Mouse (Mus musculus) Patski (cell line): ENCODE results near the gene Tgfbrap1. TPM values are rescaled to one million over a fixed set of nuclear protein-coding genes. Genes with fewer than 3 reads are reported as not detected.

ENCODE experiments used
- ATAC-seq: fragments of 100-300 bp; one replicate; pipeline ENCODE4 v1.8.0; 2021
- CTCF ChIA-PET: fragments of 350-600 bp; sonication (Branson Sonifier 250); formaldehyde crosslinking; loops from one replicate; lab custom pipeline; 2022; ENCODE audit warnings: inconsistent platforms; lab: Charles Lee
- POLR2A ChIA-PET: fragments of 350-600 bp; sonication (Branson Sonifier 250); formaldehyde crosslinking; loops from one replicate; lab custom pipeline; 2022; ENCODE audit warnings: antibody characterized with exemption, inconsistent platforms; lab: Charles Lee
- DNase-seq: peaks from one replicate; pipeline ENCODE4 v3.0.0-alpha.2; 2011; ENCODE audit warnings: low read depth, low spot score
- H3K27me3 ChIP-seq: fragments of 371-371 bp; one replicate; pipeline ENCODE4 v1.5.1; 2021
- CTCF ChIP-seq: fragments of 100-300 bp; IDR thresholded peaks from one replicate; pipeline ENCODE4 v1.5.1; 2021
- in situ Hi-C: fragments of 300-500 bp; cut with MboI; formaldehyde crosslinking; loops from 3 replicates; pipeline ENCODE4 v1.11.1; 2018; ENCODE audit warnings: low pct_unique_long_range_greater_than_20kb, mixed read lengths
- polyA plus RNA-seq: library from polyadenylated mRNA; unstranded; gene quantifications from one replicate; pipeline ENCODE4 v1.2.3, GENCODE M21; 2021

The Tgfbrap1 gene
- polyA plus RNA-seq, 1 experiment from 2014 or later: 24.4 TPM

DNA sequence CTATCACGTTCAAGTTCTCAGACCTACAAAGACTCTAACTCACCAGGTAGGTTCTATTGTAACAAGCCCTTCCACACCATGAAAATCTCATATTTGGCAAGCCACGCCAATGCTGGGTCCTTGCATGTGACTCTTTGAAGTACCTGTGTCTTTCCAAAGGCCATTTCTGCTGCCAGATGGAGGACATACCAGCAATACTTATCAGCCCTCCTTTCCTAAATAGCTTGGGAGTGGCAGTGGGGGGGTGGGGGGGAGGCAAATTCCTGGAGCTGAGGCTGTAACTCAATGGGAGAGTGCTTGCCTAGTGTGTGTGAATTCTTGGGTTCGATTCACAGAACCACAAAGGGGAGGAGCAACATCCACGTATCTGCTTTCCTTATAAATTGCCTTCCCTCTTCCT is 26.3 kb upstream of the Tgfbrap1 start:
- CTCF ChIA-PET: interaction anchor here (0.9 kb wide), 1 partner anchor 138 kb away, joined by 3 read pairs; no protein-coding TSS in a partner anchor
- in situ Hi-C loops: no loop called here
- H3K27me3 ChIP-seq: no peaks in the 10 kb centered on the region
- ATAC-seq (no peak), DNase-seq (no peak)
- POLR2A ChIA-PET: interaction anchor here (1.4 kb wide), 1 partner anchor 100 kb away, joined by 3 read pairs; no protein-coding TSS in a partner anchor
- no peak for TF ChIP-seq CTCF

DNA sequence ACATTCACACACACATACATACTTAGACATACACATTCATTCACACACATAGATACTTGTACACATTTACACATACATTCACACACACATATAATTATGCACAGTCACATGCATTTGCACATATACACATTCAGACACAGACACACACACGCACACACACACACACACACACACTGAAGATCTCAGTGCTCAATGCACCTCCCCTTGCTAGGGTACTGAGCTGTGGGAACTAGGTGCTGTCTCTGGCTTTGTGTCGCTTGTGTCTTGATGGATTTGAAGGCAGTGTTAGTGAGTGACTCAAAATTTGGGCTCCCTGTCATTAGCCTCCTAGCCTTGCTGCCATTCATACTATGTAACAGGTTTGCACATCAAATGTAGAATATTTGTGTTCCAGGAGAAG is 24.2 kb upstream of the Tgfbrap1 start:
- ChIA-PET POLR2A (interaction anchor here (0.6 kb wide), 1 partner anchor 22 kb away, joined by 3 read pairs; no protein-coding TSS in a partner anchor), CTCF (interaction anchor here (0.7 to 2.1 kb wide), 4 partner anchors 9 to 142 kb away, joined by 3 to 7 read pairs (median 4); no protein-coding TSS in a partner anchor)
- in situ Hi-C loops: no loop called here
- DNase-seq (no peak), ATAC-seq (no peak)
- no peaks in the 10 kb centered on the region for H3K27me3 ChIP-seq
- no peak for TF ChIP-seq CTCF

DNA sequence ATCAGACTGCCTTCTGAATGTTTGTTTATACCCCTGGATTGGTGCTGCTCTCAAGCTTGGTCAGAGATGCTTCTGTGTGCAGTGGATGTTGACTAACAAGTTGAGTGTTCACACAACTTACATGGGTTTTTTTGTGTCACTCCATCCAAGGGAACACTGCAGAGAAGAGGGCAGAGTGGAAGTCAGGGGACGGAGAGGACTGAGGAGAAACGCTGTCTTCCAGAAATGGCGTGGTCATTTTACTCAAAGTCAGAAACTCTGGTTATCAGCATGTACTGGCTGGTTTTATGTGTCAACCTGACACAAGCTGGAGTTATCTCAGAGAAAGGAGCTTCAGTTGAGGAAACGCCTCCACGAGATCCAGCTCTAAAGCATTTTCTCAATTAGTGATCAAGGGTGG is 22.5 kb upstream of the Tgfbrap1 start:
- DNase-seq (no peak), ATAC-seq (no peak)
- POLR2A ChIA-PET: no interaction called here
- CTCF ChIA-PET: interaction anchor here (0.9 to 1.3 kb wide), 3 partner anchors 10 to 139 kb away, joined by 3 to 4 read pairs (median 3); no protein-coding TSS in a partner anchor
- in situ Hi-C loops: no loop called here
- TF ChIP-seq CTCF: no peak
- no peaks in the 10 kb centered on the region for H3K27me3 ChIP-seq

DNA sequence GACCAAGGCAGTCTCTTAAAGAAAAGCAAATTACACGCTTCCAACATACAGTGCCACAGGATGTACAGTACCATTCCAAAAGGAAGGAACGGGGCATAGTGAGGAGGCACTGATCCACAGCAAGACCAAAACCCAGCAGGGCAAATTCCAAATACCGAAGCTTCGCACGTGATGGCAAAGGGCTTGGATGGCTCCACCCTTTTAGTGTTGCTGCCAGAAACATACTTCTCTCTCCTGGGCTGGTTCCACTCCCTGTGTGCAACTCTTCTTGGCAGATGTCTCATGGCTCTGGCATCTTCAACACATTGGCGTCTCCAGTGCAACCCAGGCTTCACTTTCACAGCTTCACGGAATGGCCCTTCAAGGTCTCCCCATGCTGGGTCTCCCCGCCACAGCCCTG is 19.0 kb upstream of the Tgfbrap1 start:
- CTCF ChIA-PET: interaction anchor here (0.9 to 1.6 kb wide), 2 partner anchors 146 to 147 kb away, joined by 3 to 4 read pairs; no protein-coding TSS in a partner anchor
- POLR2A ChIA-PET: interaction anchor here (0.7 to 1.1 kb wide), 3 partner anchors 26 to 137 kb away, joined by 3 to 4 read pairs (median 3); no protein-coding TSS in a partner anchor
- H3K27me3 ChIP-seq: no peaks in the 10 kb centered on the region
- no peak for TF ChIP-seq CTCF
- ATAC-seq (peak; percentile 88), DNase-seq (peak; percentile 53)
- in situ Hi-C loops: no loop called here

DNA sequence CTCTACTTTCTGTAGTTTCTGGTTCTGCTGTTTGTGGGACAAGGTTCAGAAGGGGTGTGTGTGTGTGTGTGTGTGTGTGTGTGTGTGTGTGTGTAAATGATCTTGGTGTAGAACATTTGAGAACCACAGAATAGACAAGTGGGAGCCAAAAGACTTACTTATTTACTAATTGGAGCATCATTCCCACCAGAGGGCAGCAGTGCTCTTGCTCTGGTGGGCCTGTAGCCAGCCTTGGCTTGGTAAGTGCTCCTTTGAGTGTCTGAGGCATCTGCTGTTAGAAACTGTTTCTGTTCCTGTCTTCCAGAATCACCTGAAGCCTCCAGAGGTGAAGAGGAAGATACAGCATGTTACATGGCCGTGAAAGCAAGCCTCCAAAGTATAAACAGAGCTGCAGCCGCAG is 14.4 kb upstream of the Tgfbrap1 start:
- ChIA-PET POLR2A (interaction anchor here (0.5 to 0.8 kb wide), 2 partner anchors 50 to 271 kb away, joined by 3 read pairs; no protein-coding TSS in a partner anchor), CTCF (interaction anchor here (0.8 to 2.8 kb wide), 7 partner anchors 9 to 152 kb away, joined by 3 to 12 read pairs (median 6); no protein-coding TSS in a partner anchor)
- TF ChIP-seq CTCF: peak; percentile 82
- no peak for ATAC-seq
- DNase-seq: no peak
- in situ Hi-C loops: no loop called here
- no peaks in the 10 kb centered on the region for H3K27me3 ChIP-seq

DNA sequence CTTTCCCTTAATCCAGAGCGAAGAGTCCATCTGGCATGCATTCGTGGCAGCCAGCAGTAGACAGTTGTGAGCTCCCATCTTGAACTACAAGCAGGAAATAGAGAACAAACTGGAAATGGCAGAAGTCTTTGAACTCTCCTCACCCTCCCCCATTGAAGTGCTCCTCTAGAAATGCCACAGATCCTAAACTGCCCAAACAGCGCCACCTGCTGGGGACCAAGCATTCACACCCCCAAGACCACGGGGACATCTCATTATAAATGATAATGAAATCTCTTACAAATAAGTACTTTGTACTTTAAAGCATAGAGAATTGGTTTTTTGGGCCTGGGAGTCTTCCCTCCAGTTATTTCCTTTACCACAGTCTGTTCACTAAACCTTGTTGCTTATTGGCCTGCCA is 12.1 kb upstream of the Tgfbrap1 start:
- DNase-seq (no peak), ATAC-seq (peak; percentile 40)
- peak; percentile 83 for TF ChIP-seq CTCF
- POLR2A ChIA-PET: interaction anchor here (1.2 kb wide), 1 partner anchor 31 kb away, joined by 3 read pairs; no protein-coding TSS in a partner anchor
- no peaks in the 10 kb centered on the region for H3K27me3 ChIP-seq
- CTCF ChIA-PET: interaction anchor here (0.8 to 2.6 kb wide), 8 partner anchors 10 to 197 kb away, joined by 3 to 7 read pairs (median 3); no protein-coding TSS in a partner anchor
- in situ Hi-C loops: no loop called here

DNA sequence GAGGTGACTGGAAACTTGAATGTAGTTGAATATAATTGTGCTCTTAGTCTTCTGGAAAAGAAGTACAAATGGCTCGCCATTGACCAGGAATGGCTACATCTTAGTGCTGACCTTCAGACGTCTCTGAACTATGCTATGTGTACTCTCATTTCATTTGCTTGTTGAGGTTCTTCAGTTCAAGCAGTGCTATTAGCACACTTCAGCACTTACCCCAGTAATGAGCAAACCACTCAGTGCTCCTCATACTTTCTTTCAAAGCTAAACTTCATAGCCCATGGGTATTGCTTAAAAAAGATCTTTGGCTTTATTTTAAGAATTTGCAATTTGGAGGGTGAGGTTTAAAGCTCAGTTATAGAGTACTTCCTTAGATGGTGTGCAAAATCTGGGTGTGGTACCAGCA is 10.3 kb upstream of the Tgfbrap1 start:
- DNase-seq (no peak), ATAC-seq (no peak)
- in situ Hi-C loops: no loop called here
- POLR2A ChIA-PET: interaction anchor here (1.2 kb wide), 1 partner anchor 9 kb away, joined by 4 read pairs; no protein-coding TSS in a partner anchor
- H3K27me3 ChIP-seq: no peaks in the 10 kb centered on the region
- CTCF ChIA-PET: interaction anchor here (2.6 kb wide), 1 partner anchor 156 kb away, joined by 7 read pairs; no protein-coding TSS in a partner anchor
- no peak for TF ChIP-seq CTCF

DNA sequence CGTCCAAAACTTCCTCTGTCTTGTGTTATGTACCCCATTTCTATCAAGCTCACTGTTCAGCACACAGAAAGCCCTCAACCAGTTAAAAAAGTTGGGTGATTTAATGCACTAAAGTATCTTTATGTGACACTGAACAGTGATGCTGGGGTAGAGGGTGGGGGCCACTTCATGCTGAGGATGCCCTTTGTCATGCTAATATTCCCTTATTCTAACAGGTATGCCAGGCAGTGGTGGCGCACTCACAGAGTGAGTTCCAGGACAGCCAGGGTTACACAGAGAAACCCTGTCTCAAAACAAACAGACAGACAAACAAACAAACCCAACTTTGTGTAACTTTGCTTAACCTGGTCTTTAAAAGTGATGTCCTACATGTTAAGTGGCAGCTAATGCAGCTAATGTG is 4.2 kb downstream of the Tgfbrap1 start:
- TF ChIP-seq CTCF: no peak
- CTCF ChIA-PET: no interaction called here
- in situ Hi-C loops: loop anchor here (25.0 kb wide), 1 partner anchor 382 kb away; no protein-coding TSS in a partner anchor
- no peaks in the 10 kb centered on the region for H3K27me3 ChIP-seq
- no peak for DNase-seq
- POLR2A ChIA-PET: no interaction called here
- ATAC-seq: no peak

DNA sequence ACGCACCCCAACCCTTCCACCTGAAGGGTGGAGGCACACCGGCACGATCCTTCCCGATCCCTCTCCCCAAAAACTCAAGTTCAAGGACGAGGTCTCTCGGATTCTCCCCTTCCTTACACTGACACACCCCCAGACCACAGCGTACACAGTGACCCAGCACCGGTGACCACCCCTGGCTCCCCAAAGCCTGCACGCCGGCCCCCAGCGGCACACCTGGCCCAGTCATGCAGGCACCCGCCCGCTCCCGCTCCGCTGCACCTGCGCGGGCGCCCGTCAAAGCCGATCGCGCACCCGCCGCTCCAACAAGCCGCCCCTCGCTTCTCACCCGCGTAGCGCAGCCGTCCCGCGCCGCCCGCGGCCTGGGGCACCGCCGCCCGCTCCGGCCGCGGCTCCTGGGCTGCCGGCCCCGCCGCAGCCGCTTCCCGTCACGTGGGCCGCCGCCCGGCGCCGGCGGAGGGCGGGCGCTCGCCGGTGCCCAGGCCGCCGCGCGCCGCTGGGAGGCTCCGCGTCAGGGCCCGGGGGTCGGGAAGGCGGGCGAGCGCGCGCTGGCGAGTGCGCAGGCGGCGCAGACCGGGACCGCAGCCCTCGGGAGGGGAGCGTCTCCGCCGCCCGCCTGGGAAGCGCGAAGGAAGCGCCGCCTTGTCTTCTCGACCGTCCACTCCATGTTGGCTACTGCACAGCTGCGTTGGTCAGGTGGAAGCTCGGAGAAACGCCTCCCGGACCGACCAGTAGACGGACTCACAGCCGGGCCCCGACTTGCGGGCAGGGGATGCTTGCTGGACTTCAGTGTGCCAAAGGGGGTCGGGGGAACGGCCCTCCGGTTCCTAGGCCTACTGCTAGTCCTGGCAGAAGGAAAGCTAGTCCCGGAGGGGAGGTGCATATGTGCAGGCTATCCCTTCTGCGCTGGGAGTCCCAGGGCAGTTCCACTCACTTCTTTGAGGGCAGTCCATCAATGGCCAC is 6.1 kb downstream of the Tgfbrap1 start:
- ATAC-seq (peak; percentile 89), DNase-seq (no peak)
- in situ Hi-C loops: loop anchor here (25.0 kb wide), 1 partner anchor 380 kb away; no protein-coding TSS in a partner anchor
- POLR2A ChIA-PET: interaction anchor here (0.7 kb wide), 1 partner anchor 283 kb away, joined by 3 read pairs; no protein-coding TSS in a partner anchor
- TF ChIP-seq CTCF: no peak
- CTCF ChIA-PET: interaction anchor here (0.7 to 1.6 kb wide), 2 partner anchors 9 to 18 kb away, joined by 3 to 5 read pairs; no protein-coding TSS in a partner anchor
- H3K27me3 ChIP-seq: no peaks in the 10 kb centered on the region
